14 mouse cellular contexts compared by ENCODE assay signal in genomic region chr9:53603849-53604248, GRCm38 (mm10). TPM values are rescaled to one million over a fixed set of nuclear protein-coding genes. Genes with fewer than 3 reads are reported as not detected.
DNase-seq lines count a peak whose midpoint lies in the region; ATAC-seq and TF ChIP-seq lines count a peak whose summit lies in the region.
"Had no signal": no experiment of that assay in that cellular context is flagged by ENCODE, and none has a peak within 500 bp of the region (broad histone marks: within the 10 kb centered on the region; RNA-seq: fewer than 3 reads in every experiment).

No protein-coding gene starts in this region.

- no peak for DNase-seq in gastrocnemius, adult 2 months
- DNase-seq in gastrocnemius, postnatal 36 days, result no peak
- peak; percentile 98 for DNase-seq in liver, adult 2 months (ENCODE audit: extremely low read depth, low read depth, low spot score)
- no peak for DNase-seq in liver, embryonic 11.5 days (ENCODE audit: low spot score)
- DNase-seq in embryonic facial prominence, embryonic 10.5 days (ENCODE audit: low spot score), result no peak
- DNase-seq in forebrain, embryonic 11.5 days (ENCODE audit: low spot score), result no peak
- DNase-seq: kidney, adult 2 months; thymus, adult 18-20 months had no signal

- H3K27me3 ChIP-seq in liver, adult 2 months (ENCODE audit: control insufficient read depth, insufficient read depth, low read length), result no peaks in the 10 kb centered on the region
- H3K27me3 ChIP-seq in liver, embryonic 11.5 days (replicated peaks; ENCODE audit: control insufficient read depth, insufficient read depth, low read length), result no peaks in the 10 kb centered on the region
- no peaks in the 10 kb centered on the region for H3K27me3 ChIP-seq in intestine, postnatal 0 days (replicated peaks; ENCODE audit: control insufficient read depth, insufficient read depth, low read length)
- no peaks in the 10 kb centered on the region for H3K27me3 ChIP-seq in stomach, embryonic 15.5 days (replicated peaks)
- peaks cover 4% of the 10 kb centered on the region; the same call in 1 of the 2 replicates for H3K27me3 ChIP-seq in embryonic facial prominence, embryonic 10.5 days (replicated peaks; ENCODE audit: low read depth, poor library complexity, severe bottlenecking)
- H3K27me3 ChIP-seq in forebrain, embryonic 11.5 days (ENCODE audit: control insufficient read depth, insufficient read depth, low read length), result no peaks in the 10 kb centered on the region
- H3K27me3 ChIP-seq: forebrain, embryonic 15.5 days had no signal

- intact Hi-C loops in gastrocnemius, adult 2 months (cut with DNase I), result no loop called here
- intact Hi-C loops in gastrocnemius, postnatal 36 days (cut with DNase I), result no loop called here

- H3K79me2 ChIP-seq in liver, adult 2 months (ENCODE audit: control insufficient read depth, insufficient read depth, low read length), result peaks cover 45% of the 10 kb centered on the region

- no peak overlapping the region for H3K4me3 ChIP-seq in gastrocnemius, adult 2 months
- H3K4me3 ChIP-seq in liver, adult 2 months (ENCODE audit: insufficient read depth, low read depth, low read length), result no peak overlapping the region
- no peak overlapping the region for H3K4me3 ChIP-seq in liver, embryonic 11.5 days (ENCODE audit: low read depth, low read length)
- H3K4me3 ChIP-seq in intestine, postnatal 0 days (ENCODE audit: low read depth, low read length), result no peak overlapping the region
- H3K4me3 ChIP-seq in stomach, embryonic 15.5 days (replicated peaks), result no peak overlapping the region
- no peak overlapping the region for H3K4me3 ChIP-seq in embryonic facial prominence, embryonic 10.5 days
- H3K4me3 ChIP-seq in forebrain, embryonic 11.5 days (ENCODE audit: low read depth, low read length), result no peak overlapping the region
- H3K4me3 ChIP-seq: forebrain, embryonic 15.5 days; limb, embryonic 10.5 days had no signal

- H3K4me1 ChIP-seq in liver, adult 2 months (ENCODE audit: control insufficient read depth, insufficient read depth, low read length), result peaks cover 53% of the 10 kb centered on the region
- peaks cover 9% of the 10 kb centered on the region for H3K4me1 ChIP-seq in liver, embryonic 11.5 days (replicated peaks; ENCODE audit: control insufficient read depth, insufficient read depth, low read length)
- H3K4me1 ChIP-seq in intestine, postnatal 0 days (replicated peaks; ENCODE audit: control insufficient read depth, insufficient read depth, low read length), result peaks cover 10% of the 10 kb centered on the region; the same call in 1 of the 2 replicates
- 0 out of 2 replicates have a peak, but pooled peaks cover 7% of the 10 kb centered on the region for H3K4me1 ChIP-seq in stomach, embryonic 15.5 days
- H3K4me1 ChIP-seq in embryonic facial prominence, embryonic 10.5 days, result no peaks in the 10 kb centered on the region
- H3K4me1 ChIP-seq in forebrain, embryonic 11.5 days (replicated peaks; ENCODE audit: control insufficient read depth, insufficient read depth, low read length), result no peaks in the 10 kb centered on the region
- H3K4me1 ChIP-seq: limb, embryonic 10.5 days had no signal

- peaks cover 3% of the 10 kb centered on the region; the same call in 1 of the 2 replicates for H3K36me3 ChIP-seq in liver, adult 2 months (ENCODE audit: control insufficient read depth, insufficient read depth, low read length)
- no peaks in the 10 kb centered on the region for H3K36me3 ChIP-seq in liver, embryonic 11.5 days (ENCODE audit: control insufficient read depth, insufficient read depth, low read length)
- H3K36me3 ChIP-seq in intestine, postnatal 0 days (ENCODE audit: control insufficient read depth, insufficient read depth), result no peaks in the 10 kb centered on the region; the same call in 1 of the 2 replicates
- no peaks in the 10 kb centered on the region for H3K36me3 ChIP-seq in stomach, embryonic 15.5 days
- no peaks in the 10 kb centered on the region for H3K36me3 ChIP-seq in embryonic facial prominence, embryonic 10.5 days (replicated peaks)
- H3K36me3 ChIP-seq in forebrain, embryonic 11.5 days (ENCODE audit: control insufficient read depth, insufficient read depth, low read length), result no peaks in the 10 kb centered on the region
- H3K36me3 ChIP-seq: limb, embryonic 10.5 days had no signal

- peak overlapping the region; percentile 41 for H3K9ac ChIP-seq in liver, adult 2 months (ENCODE audit: low read depth, low read length)
- no peak overlapping the region for H3K9ac ChIP-seq in liver, embryonic 11.5 days (ENCODE audit: low read depth, low read length)
- no peak overlapping the region for H3K9ac ChIP-seq in intestine, postnatal 0 days (ENCODE audit: low read depth, low read length)
- H3K9ac ChIP-seq in stomach, embryonic 15.5 days, result no peak overlapping the region
- H3K9ac ChIP-seq in forebrain, embryonic 11.5 days (ENCODE audit: low read length), result no peak overlapping the region
- H3K9ac ChIP-seq: forebrain, embryonic 15.5 days; hindbrain, embryonic 14.5 days had no signal

- WGBS in liver, adult 2 months, result 18% methylated on average over 3 of the region's 3 CpGs
- WGBS in liver, embryonic 11.5 days, result 72% methylated on average over 3 of the region's 3 CpGs
- 36% methylated on average over 3 of the region's 3 CpGs for WGBS in intestine, postnatal 0 days
- WGBS in stomach, embryonic 15.5 days, result 67% methylated on average over 3 of the region's 3 CpGs
- WGBS in embryonic facial prominence, embryonic 10.5 days, result 89% methylated on average over 3 of the region's 3 CpGs
- WGBS in forebrain, embryonic 11.5 days, result 88% methylated on average over 3 of the region's 3 CpGs

- H3K4me2 ChIP-seq in liver, embryonic 11.5 days, result no peak overlapping the region
- no peak overlapping the region for H3K4me2 ChIP-seq in intestine, postnatal 0 days (replicated peaks; ENCODE audit: low read depth)
- no peak overlapping the region for H3K4me2 ChIP-seq in stomach, embryonic 15.5 days
- no peak overlapping the region for H3K4me2 ChIP-seq in forebrain, embryonic 11.5 days (ENCODE audit: low read depth, low read length, severe bottlenecking)
- H3K4me2 ChIP-seq: forebrain, embryonic 15.5 days; hindbrain, embryonic 14.5 days; midbrain, embryonic 11.5 days had no signal

- TF ChIP-seq CTCF in gastrocnemius, adult 2 months (IDR thresholded peaks at IDR 0.05), result no peak
- TF ChIP-seq CTCF in liver, adult 2 months (IDR thresholded peaks at IDR 0.05; ENCODE audit: low read depth, low read length), result no peak
- no peak for TF ChIP-seq CTCF in intestine, postnatal 0 days (IDR thresholded peaks at IDR 0.05; ENCODE audit: low read depth)

- TF ChIP-seq POLR2A in liver, adult 2 months (IDR thresholded peaks at IDR 0.05; ENCODE audit: extremely low read depth, insufficient read depth, low read length), result no peak

- ATAC-seq in liver, embryonic 11.5 days (replicated peaks; ENCODE audit: low FRiP score), result no peak
- peak; percentile 67 for ATAC-seq in intestine, postnatal 0 days
- peak; percentile 58; the same call in 1 of the 2 replicates for ATAC-seq in stomach, embryonic 15.5 days (ENCODE audit: insufficient read depth, low FRiP score, low read depth)
- ATAC-seq in forebrain, embryonic 11.5 days (replicated peaks; ENCODE audit: low FRiP score), result no peak
- ATAC-seq: forebrain, embryonic 15.5 days had no signal

- H3K9me3 ChIP-seq in liver, embryonic 11.5 days (ENCODE audit: control insufficient read depth, low read length), result no peaks in the 10 kb centered on the region
- H3K9me3 ChIP-seq in intestine, postnatal 0 days (ENCODE audit: control insufficient read depth), result no peaks in the 10 kb centered on the region
- no peaks in the 10 kb centered on the region for H3K9me3 ChIP-seq in stomach, embryonic 15.5 days
- H3K9me3 ChIP-seq in embryonic facial prominence, embryonic 10.5 days, result no peaks in the 10 kb centered on the region
- no peaks in the 10 kb centered on the region for H3K9me3 ChIP-seq in forebrain, embryonic 11.5 days (ENCODE audit: control insufficient read depth, low read length)
- H3K9me3 ChIP-seq: forebrain, embryonic 15.5 days; limb, embryonic 10.5 days had no signal

- peak overlapping the region; percentile 69 for H3K27ac ChIP-seq in gastrocnemius, adult 2 months
- H3K27ac ChIP-seq in liver, adult 2 months (replicated peaks; ENCODE audit: insufficient read depth, low read depth, low read length), result peak overlapping the region; percentile 95
- H3K27ac ChIP-seq in liver, embryonic 11.5 days (ENCODE audit: low read depth, low read length), result no peak overlapping the region; the same call in 1 of the 2 replicates
- peak overlapping the region; percentile 71 for H3K27ac ChIP-seq in intestine, postnatal 0 days (ENCODE audit: low read depth, low read length)
- H3K27ac ChIP-seq in stomach, embryonic 15.5 days, result no peak overlapping the region; the same call in 1 of the 2 replicates
- H3K27ac ChIP-seq in embryonic facial prominence, embryonic 10.5 days (replicated peaks), result no peak overlapping the region
- no peak overlapping the region for H3K27ac ChIP-seq in forebrain, embryonic 11.5 days (ENCODE audit: low read depth, low read length)
- H3K27ac ChIP-seq: forebrain, embryonic 15.5 days; hindbrain, embryonic 14.5 days; limb, embryonic 10.5 days had no signal

RNA-seq across cellular contexts. Expression of gene Acat1, which starts 6.3 kb away (rescaled TPM):
- total RNA-seq in gastrocnemius, adult 2 months (2021), result 100 to 1,000 TPM; 116 to 180 TPM
- 100 to 1,000 TPM in 1 of 2 experiments, 10 to 100 TPM in 1; 95.2 to 122 TPM for total RNA-seq in gastrocnemius, postnatal 36 days (2021)
- 285 and 321 TPM in 2 replicates for total RNA-seq in liver, adult 2 months (2014; rRNA removed)
- polyA plus RNA-seq in liver, adult 2 months (2012; rRNA removed), result 101 and 143 TPM in 2 replicates
- 63.3 and 71.8 TPM in 2 replicates for polyA plus RNA-seq in liver, embryonic 11.5 days (2014; fragmentation: Nextera tagmentation; extraction: Ambion mirVana)
- 204 and 207 TPM in 2 replicates for polyA plus RNA-seq in intestine, postnatal 0 days (2015; fragmentation: Nextera tagmentation; extraction: Ambion mirVana)
- polyA plus RNA-seq in stomach, embryonic 15.5 days (2015; fragmentation: Nextera tagmentation; extraction: Ambion mirVana), result 106 and 118 TPM in 2 replicates
- polyA plus RNA-seq in embryonic facial prominence, embryonic 10.5 days (2016; fragmentation: Nextera tagmentation; extraction: Ambion mirVana), result 33.6 and 37.4 TPM in 2 replicates
- polyA plus RNA-seq in forebrain, embryonic 11.5 days (2014; fragmentation: Nextera tagmentation; extraction: Ambion mirVana), result 44.6 and 48.8 TPM in 2 replicates

Comparison
In these comparisons a context has a peak if more than half of its experiments do, and no peak if none do; other contexts are left out.
1. H3K27ac ChIP-seq: peak in gastrocnemius, adult 2 months (single experiment), liver, adult 2 months (single experiment) and intestine, postnatal 0 days (single experiment); none in liver, embryonic 11.5 days (single experiment), stomach, embryonic 15.5 days (single experiment), embryonic facial prominence, embryonic 10.5 days (single experiment) and forebrain, embryonic 11.5 days (single experiment).
2. ATAC-seq: peak in intestine, postnatal 0 days (single experiment) and stomach, embryonic 15.5 days (single experiment); none in liver, embryonic 11.5 days (single experiment) and forebrain, embryonic 11.5 days (single experiment).